Mouse (Mus musculus) thymus, postnatal 4 days (tissue): ENCODE measurements around the gene Pcca.
"Not testable (repeated sequence)": the region's sequence is repeated elsewhere in the genome, so short reads cannot be mapped to it uniquely, and the experiment has no call there.

ENCODE experiments used
- DNase-seq: peaks from one replicate; pipeline ENCODE4 v3.0.0; 2021

The Pcca gene

GRCm38 (mm10) chr14:122534017-122534924 lies at the start of gene Pcca:
Pcca (plus strand) TSS chr14:122534324.
- peak; percentile 94 for DNase-seq

- DNase-seq, result no peak
Observed at GRCm38 (mm10) chr14:122484458-122484843, 49.7 kb upstream of the Pcca start.

GRCm38 (mm10) chr14:122484844-122485551 lies 49.1 kb upstream of the Pcca start:
- DNase-seq, result no peak

GRCm38 (mm10) chr14:122485635-122486181 lies 48.4 kb upstream of the Pcca start:
- no peak for DNase-seq

GRCm38 (mm10) chr14:122486611-122487010 lies 47.5 kb upstream of the Pcca start:
- no peak for DNase-seq

- no peak for DNase-seq
Observed at GRCm38 (mm10) chr14:122487366-122487765, 46.8 kb upstream of the Pcca start.

GRCm38 (mm10) chr14:122489041-122489440 lies 45.1 kb upstream of the Pcca start:
- no peak for DNase-seq

- DNase-seq, result no peak
Observed at GRCm38 (mm10) chr14:122489686-122490414, 44.3 kb upstream of the Pcca start.

- no peak for DNase-seq
Observed at GRCm38 (mm10) chr14:122490441-122491328, 43.4 kb upstream of the Pcca start, which contains the start of gene Gm10837. Gm10837 (plus strand) TSS chr14:122490586.

GRCm38 (mm10) chr14:122491521-122491920 lies 42.6 kb upstream of the Pcca start:
- no peak for DNase-seq

- no peak for DNase-seq
Observed at GRCm38 (mm10) chr14:122492015-122492414, 42.1 kb upstream of the Pcca start.

GRCm38 (mm10) chr14:122509058-122509457 lies 25.1 kb upstream of the Pcca start:
- DNase-seq, result no peak

GRCm38 (mm10) chr14:122511519-122511918 lies 22.6 kb upstream of the Pcca start:
- DNase-seq, result no peak

- no peak for DNase-seq
Observed at GRCm38 (mm10) chr14:122513511-122514036, 20.6 kb upstream of the Pcca start.

- DNase-seq, result no peak
Observed at GRCm38 (mm10) chr14:122528475-122528874, 5.6 kb upstream of the Pcca start.

GRCm38 (mm10) chr14:122535986-122536385 lies 1.9 kb downstream of the Pcca start:
- no peak for DNase-seq

- DNase-seq, result no peak
Observed at GRCm38 (mm10) chr14:122548421-122548820, 14.3 kb downstream of the Pcca start.

GRCm38 (mm10) chr14:122548905-122549304 lies 14.8 kb downstream of the Pcca start:
- DNase-seq, result no peak

GRCm38 (mm10) chr14:122552761-122553445 lies 18.8 kb downstream of the Pcca start:
- DNase-seq, result no peak

- peak; percentile 32 for DNase-seq
Observed at GRCm38 (mm10) chr14:122557353-122557752, 23.2 kb downstream of the Pcca start.

- DNase-seq, result not testable (repeated sequence)
Observed at GRCm38 (mm10) chr14:122560893-122561452, 26.8 kb downstream of the Pcca start.
